Mouse (Mus musculus): ENCODE measurements at regions not wholly inside any gene's neighbourhood (a gene's known extent, or its start where the extent isn't known, plus 50 kb on each side); places are given as distances from the start of the nearest gene placed in this dataset.

GRCm38 (mm10) chr14:103417110-103418061, 70.8 kb upstream of the Mycbp2 start:
- no peak for TF ChIP-seq CTCF (IDR thresholded peaks at IDR 0.05)
- TF ChIP-seq POLR2A (IDR thresholded peaks at IDR 0.05; ENCODE audit: insufficient read depth, low read depth, low read length): no peak
